Mouse (Mus musculus) thymus, postnatal 0 days (tissue): ENCODE results near the gene Mcf2l. TPM values are rescaled to one million over a fixed set of nuclear protein-coding genes. Genes with fewer than 3 reads are reported as not detected.

Source experiments
- DNase-seq: peaks from one replicate; pipeline ENCODE4 v3.0.0-alpha.2; 2015; ENCODE audit warnings: low spot score
- polyA plus RNA-seq: library from polyadenylated mRNA; unstranded; fragments of >200 nt; fragmentation: Nextera tagmentation; extraction: Ambion mirVana; gene quantifications from 2 replicates; pipeline ENCODE4 v1.2.1, GENCODE M21; 2015

Gene Mcf2l
- polyA plus RNA-seq, 1 experiment from 2014 or later, result 4.8 TPM

DNA sequence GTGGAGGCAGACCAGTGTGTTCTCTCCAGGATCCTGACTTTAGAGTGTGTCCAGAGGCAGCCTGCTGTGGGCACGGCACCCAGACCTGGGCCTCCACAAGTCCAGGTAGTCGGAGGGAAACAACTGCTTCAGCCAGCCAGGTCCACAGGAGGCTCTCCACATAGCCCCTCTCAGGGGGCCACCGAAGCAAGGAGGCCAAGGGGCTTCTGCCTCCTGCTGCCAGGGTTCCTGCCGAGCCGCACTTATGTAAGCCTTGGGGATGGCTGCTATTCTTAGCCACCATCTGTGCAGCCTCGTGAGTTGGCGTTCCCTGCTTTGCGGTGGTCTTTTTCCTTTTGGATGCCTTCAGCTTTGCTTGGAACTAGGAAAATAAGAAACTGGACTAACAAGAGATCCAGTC, 114.0 kb downstream of the Mcf2l start:
- DNase-seq, result no peak

GRCm38 (mm10) chr8:12988722-12989430, 115.3 kb downstream of the Mcf2l start:
- no peak for DNase-seq

DNA sequence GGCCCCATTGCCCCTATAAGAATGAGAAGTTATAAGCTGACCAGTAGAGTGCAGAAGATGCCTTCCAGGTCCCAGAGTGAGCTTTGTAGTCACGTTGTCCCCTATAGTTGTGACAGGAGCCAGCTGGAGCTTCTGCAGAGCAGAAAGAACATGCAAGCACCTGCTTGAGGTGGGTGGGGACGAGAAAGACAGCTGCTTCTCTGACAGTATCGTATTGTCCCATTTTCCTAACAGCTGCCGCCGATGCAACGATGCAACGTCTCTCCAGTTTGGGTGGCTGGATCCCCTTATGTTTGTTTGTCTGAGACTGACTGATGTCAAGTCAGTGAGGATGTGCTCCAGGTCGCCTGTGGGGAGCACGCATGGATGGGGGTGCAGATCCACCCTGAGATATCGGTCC, 117.8 kb downstream of the Mcf2l start:
- no peak for DNase-seq

DNA sequence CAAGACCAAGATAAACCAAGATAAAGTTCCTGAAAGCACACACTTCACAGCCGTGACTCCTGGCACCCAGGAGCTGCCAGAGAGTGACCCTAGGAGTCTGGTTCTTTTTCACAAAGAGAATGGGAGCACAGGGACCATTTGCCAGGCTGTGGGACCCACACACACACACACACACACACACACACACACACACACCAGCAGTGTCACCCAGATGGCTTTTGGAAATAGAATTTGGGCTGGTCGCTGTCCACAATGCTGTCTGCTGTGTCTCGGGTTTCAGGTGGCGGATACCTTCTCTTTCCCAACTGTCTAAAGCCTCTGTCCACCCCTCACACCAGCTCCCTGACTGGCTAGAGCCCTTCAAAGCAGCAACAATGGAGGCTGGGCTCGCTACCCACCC, 120.9 kb downstream of the Mcf2l start:
- DNase-seq, result no peak

- DNase-seq, result no peak
These were observed 121.9 kb downstream of the Mcf2l start for GRCm38 (mm10) chr8:12995481-12995880.

GRCm38 (mm10) chr8:12996831-12997275, 123.2 kb downstream of the Mcf2l start:
- no peak for DNase-seq

DNA sequence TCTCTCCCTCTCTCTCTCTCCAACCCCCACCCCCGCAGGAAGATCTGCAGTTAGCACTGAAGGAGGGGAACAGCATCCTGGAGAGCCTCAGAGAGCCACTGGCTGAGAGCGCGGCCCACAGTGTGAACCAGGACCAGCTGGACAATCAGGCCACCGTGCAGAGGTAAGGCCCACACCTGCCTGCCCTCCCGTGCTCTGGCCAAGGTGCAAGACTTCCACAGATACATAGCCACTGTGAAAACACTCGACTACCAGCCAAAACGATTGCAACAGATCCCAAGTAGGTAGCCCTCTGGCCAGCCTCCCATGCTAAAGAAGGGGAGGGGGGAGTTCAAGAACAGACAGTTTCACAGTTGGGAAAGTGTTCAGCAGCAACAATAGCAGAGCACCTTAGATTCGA, 124.7 kb downstream of the Mcf2l start:
- DNase-seq, result no peak

GRCm38 (mm10) chr8:12999793-13000192, 126.2 kb downstream of the Mcf2l start:
- no peak for DNase-seq

GRCm38 (mm10) chr8:13007458-13007857, 133.9 kb downstream of the Mcf2l start:
- no peak for DNase-seq

DNA sequence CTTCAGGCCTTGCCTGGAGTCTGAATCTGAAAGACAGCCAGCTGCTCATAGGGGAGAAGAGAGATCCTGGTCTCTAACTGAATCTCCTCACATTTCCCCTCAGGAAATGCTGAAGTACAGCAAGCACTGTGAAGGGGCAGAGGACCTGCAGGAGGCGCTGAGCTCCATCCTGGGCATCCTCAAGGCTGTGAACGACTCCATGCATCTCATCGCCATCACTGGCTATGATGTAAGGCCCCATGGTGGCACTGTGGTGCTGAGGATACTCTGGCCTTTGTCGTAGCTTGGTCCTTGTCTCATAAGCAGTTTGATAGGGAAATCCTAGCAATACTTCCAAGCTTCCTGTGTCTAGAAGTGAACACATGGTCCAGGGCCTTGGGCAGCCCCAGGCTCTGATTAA, 136.7 kb downstream of the Mcf2l start:
- DNase-seq, result no peak

GRCm38 (mm10) chr8:13019560-13019959, 146.0 kb downstream of the Mcf2l start:
- no peak for DNase-seq

- DNase-seq, result no peak
These were observed 148.2 kb downstream of the Mcf2l start for GRCm38 (mm10) chr8:13021830-13022229.

DNA sequence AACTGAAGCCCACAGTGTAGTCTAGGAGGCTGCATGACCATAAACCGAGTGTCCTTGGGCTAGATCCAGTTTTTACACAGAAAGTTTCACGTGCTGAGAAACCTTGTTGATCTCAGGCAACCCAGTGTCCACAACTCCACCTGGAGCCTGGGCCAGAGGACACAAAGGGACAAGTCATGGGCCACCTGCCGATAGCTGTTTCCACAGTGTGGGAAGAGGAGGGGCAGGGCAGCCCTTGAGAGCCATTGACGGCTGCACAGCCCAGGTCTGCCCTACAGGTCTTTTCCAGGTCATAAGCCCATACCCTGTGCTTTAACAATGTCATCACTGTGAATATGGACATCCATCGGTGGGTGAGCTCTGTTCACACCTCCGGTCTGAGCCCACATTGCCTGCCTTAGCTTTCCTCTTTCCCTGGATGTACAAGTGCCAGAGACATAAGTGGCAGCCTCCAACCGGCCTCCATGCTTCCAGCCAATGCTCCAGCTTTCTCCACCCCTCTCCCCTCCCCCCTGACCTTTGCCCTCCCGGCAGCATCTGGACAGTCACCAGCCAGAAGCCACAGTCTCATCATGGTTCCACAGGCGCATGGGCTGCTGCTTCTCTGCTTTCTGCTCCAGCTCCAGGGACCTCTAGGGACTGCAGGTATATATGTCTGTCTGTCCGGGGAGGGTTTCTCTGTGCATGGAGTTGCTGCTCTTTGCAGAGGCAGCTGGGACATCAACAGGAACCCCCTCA, 152.1 kb downstream of the Mcf2l start, which contains the start of gene F7:
Gene F7 (plus strand): TSS at position 548 of the 738 bp plus-strand sequence.
- DNase-seq, result no peak

DNA sequence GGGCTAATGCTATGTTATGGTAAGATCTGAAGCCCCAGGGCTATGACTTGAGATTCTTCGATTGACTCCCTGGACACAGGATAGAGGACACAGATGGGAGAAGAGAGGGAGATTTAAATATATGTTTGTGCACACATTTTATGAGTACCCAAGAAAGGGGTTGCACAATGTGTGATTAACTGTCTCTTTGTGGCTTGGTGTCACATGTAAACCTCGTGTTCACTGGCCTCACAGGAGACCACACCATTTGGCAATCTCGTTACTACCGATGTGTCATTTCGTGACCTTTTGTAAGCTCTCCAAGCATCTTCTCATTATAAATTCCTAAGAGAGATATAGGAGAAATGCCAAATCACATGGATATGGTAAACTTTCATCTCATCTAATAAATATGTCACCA, 154.0 kb downstream of the Mcf2l start:
- DNase-seq, result no peak

GRCm38 (mm10) chr8:13028482-13028881, 154.9 kb downstream of the Mcf2l start:
- DNase-seq, result no peak

GRCm38 (mm10) chr8:13036346-13036812, 162.8 kb downstream of the Mcf2l start:
- no peak for DNase-seq

DNA sequence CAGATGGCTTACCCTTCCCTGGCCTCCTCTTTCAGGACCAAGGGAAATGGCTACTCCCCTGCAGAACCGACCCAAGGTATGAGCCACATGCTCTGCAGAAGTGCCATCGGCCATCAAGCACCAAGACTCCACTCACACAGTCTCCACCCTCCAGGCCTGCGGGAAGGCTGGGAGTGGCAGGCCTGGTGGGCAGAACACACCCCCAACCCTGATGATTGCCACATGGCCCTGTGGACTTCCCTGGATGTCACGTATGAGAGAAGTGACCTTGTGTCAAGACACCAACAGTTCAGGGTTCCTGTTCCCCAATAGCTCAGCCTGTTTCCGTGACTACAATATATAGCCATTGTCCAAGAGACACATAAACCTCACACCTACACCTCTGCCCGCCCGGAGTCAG, 163.4 kb downstream of the Mcf2l start, which contains the start of gene F10:
Gene F10 (plus strand): TSS at position 294 of the 400 bp plus-strand sequence.
- no peak for DNase-seq

DNA sequence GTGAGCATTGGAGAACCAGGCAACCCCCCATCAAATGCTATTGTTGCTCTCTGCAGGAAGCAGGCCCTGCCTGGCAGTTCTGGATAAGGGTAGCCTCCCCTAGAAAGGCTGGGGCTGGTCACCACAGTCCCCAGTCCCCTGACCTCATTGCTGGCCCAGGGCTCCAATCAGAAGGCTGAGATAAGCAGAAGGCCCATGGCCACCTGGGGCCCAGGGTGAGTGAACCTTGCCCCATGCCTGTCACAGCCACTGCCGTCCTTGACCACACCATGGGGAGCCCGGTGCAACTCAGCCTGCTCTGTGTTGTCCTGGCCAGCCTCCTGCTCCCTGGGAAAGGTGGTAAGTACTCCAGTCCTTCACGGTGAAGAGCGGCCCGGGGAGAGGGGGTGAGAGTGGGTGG, 164.0 kb downstream of the Mcf2l start:
- DNase-seq, result no peak

DNA sequence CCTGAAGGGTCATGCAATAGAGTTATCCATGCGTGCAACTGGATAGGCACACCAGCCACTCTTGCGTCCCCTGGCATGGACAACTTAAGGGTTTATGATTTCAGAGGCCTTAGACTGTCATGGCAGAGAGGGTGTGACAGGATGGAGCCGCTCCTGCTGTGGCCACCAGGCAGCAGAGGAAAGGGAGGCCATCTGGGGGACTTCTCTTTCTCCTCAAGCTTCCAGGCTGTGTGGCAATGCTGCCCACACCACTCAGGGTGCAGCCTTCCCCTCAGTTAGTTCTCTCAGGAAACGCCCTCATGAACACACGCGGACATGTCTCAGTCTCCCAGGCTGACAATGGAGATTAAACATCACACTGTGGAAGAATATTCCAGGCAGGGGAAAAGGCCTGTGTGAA, 165.4 kb downstream of the Mcf2l start:
- DNase-seq, result no peak

DNA sequence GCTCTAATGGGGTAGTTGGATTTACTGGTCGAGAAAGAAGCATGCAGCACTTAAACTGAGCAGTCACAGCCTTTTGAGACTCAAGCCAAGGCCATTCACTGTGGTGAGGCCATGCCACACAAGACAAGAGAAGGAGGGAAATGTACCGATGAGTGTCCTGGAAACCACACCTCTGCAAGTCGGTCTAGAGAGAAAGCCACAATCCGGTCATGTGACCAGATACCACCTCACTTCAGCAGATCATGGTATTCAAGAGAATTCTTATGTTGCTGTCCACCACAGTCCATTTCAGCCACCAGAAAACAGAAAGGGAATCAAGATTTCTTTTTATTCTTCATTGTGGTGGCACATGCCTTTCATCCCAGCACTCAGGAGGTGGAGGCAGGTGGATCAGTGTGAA, 167.9 kb downstream of the Mcf2l start:
- no peak for DNase-seq

- no peak for DNase-seq
These were observed 174.0 kb downstream of the Mcf2l start for GRCm38 (mm10) chr8:13047652-13048051.

DNA sequence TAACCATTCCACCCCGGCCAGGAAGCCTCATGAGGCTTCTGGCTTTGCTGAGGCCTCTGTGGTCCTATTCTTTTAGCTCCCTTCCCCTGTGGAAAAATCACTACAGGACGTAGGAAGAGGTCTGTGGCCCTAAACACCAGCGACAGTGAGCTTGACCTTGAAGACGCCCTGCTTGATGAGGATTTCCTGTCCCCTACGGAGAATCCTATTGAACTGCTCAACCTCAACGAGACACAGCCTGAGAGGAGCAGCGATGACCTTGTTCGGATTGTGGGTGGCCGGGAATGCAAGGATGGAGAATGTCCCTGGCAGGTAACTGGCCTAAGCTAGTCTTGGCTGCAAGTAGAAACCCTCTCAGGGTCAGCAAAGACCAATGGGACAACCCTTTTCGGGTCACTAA, 176.9 kb downstream of the Mcf2l start:
- DNase-seq, result no peak

- DNase-seq, result no peak
These were observed 183.7 kb downstream of the Mcf2l start for GRCm38 (mm10) chr8:13057351-13057750.
